ENCODE assay signal across 18 mouse cellular contexts in genomic region chr11:115746109-115746508, GRCm38 (mm10). TPM values are rescaled to one million over a fixed set of nuclear protein-coding genes. Genes with fewer than 3 reads are reported as not detected.
DNase-seq lines count a peak whose midpoint lies in the region; ATAC-seq lines count a peak whose summit lies in the region.
"Had no signal": no experiment of that assay in that cellular context is flagged by ENCODE, and none has a peak within 500 bp of the region (broad histone marks: within the 10 kb centered on the region; RNA-seq: fewer than 3 reads in every experiment).

No protein-coding gene starts in this region.

- peak; percentile 32 for DNase-seq in forebrain, embryonic 11.5 days (ENCODE audit: low spot score)
- DNase-seq in forebrain, embryonic 10.5 days (ENCODE audit: extremely low spot score, low spot score): no peak
- DNase-seq in thymus, postnatal 0 days (ENCODE audit: low spot score): peak; percentile 58
- DNase-seq in thymus, postnatal 10 days (ENCODE audit: low spot score in 2 of 2): no peak
- no peak for DNase-seq in ovary, postnatal 10 days (ENCODE audit: low spot score)
- DNase-seq in layer of hippocampus, postnatal 36 days: no peak
- DNase-seq: B cell, adult 2 months; cerebellum, adult 11-12 months; cerebellum, adult 9-10 months; cerebellum, postnatal 25 days; gastrocnemius, adult 2 months; gastrocnemius, postnatal 25 days; heart, postnatal 10 days had no signal

- H3K9ac ChIP-seq in forebrain, embryonic 11.5 days (ENCODE audit: low read length): no peak overlapping the region
- H3K9ac ChIP-seq: embryonic facial prominence, embryonic 13.5 days; hindbrain, embryonic 13.5 days had no signal

- H3K9me3 ChIP-seq in forebrain, embryonic 11.5 days (ENCODE audit: control insufficient read depth, low read length): no peaks in the 10 kb centered on the region
- no peaks in the 10 kb centered on the region for H3K9me3 ChIP-seq in forebrain, embryonic 10.5 days
- H3K9me3 ChIP-seq: embryonic facial prominence, embryonic 13.5 days; hindbrain, embryonic 13.5 days had no signal

- no peak overlapping the region for H3K27ac ChIP-seq in forebrain, embryonic 11.5 days (ENCODE audit: low read depth, low read length)
- H3K27ac ChIP-seq in forebrain, embryonic 10.5 days: no peak overlapping the region
- H3K27ac ChIP-seq: embryonic facial prominence, embryonic 13.5 days; gastrocnemius, adult 2 months; hindbrain, embryonic 13.5 days; hindbrain, postnatal 0 days had no signal

- no peak overlapping the region for H3K4me2 ChIP-seq in forebrain, embryonic 11.5 days (ENCODE audit: low read depth, low read length, severe bottlenecking)
- H3K4me2 ChIP-seq: embryonic facial prominence, embryonic 13.5 days; hindbrain, embryonic 13.5 days had no signal

- ATAC-seq in forebrain, embryonic 11.5 days (replicated peaks; ENCODE audit: low FRiP score): no peak
- ATAC-seq in activated CD4-positive, CD25-positive, alpha-beta regulatory T cell, adult 4 months: peak; percentile 87
- ATAC-seq: forebrain, embryonic 14.5 days; hindbrain, postnatal 0 days had no signal

- peaks cover 2% of the 10 kb centered on the region; the same call in 1 of the 2 replicates for H3K4me1 ChIP-seq in forebrain, embryonic 11.5 days (replicated peaks; ENCODE audit: control insufficient read depth, insufficient read depth, low read length)
- H3K4me1 ChIP-seq in forebrain, embryonic 10.5 days: peaks cover 12% of the 10 kb centered on the region
- H3K4me1 ChIP-seq: embryonic facial prominence, embryonic 13.5 days had no signal

- H3K4me3 ChIP-seq in forebrain, embryonic 11.5 days (ENCODE audit: low read depth, low read length): no peak overlapping the region
- no peak overlapping the region for H3K4me3 ChIP-seq in forebrain, embryonic 10.5 days
- H3K4me3 ChIP-seq: embryonic facial prominence, embryonic 13.5 days; gastrocnemius, adult 2 months; hindbrain, embryonic 13.5 days had no signal

- no peaks in the 10 kb centered on the region for H3K36me3 ChIP-seq in forebrain, embryonic 11.5 days (ENCODE audit: control insufficient read depth, insufficient read depth, low read length)
- no peaks in the 10 kb centered on the region for H3K36me3 ChIP-seq in forebrain, embryonic 10.5 days (replicated peaks)
- H3K36me3 ChIP-seq: embryonic facial prominence, embryonic 13.5 days; hindbrain, embryonic 13.5 days had no signal

- no peaks in the 10 kb centered on the region for H3K27me3 ChIP-seq in forebrain, embryonic 11.5 days (ENCODE audit: control insufficient read depth, insufficient read depth, low read length)
- no peaks in the 10 kb centered on the region for H3K27me3 ChIP-seq in forebrain, embryonic 10.5 days (ENCODE audit: poor library complexity, severe bottlenecking)
- H3K27me3 ChIP-seq: embryonic facial prominence, embryonic 13.5 days; hindbrain, embryonic 13.5 days had no signal

- 72% methylated on average over 1 of the region's 1 CpGs for WGBS in forebrain, embryonic 11.5 days
- 78% methylated on average over 1 of the region's 1 CpGs for WGBS in forebrain, embryonic 10.5 days

RNA-seq across cellular contexts. Expression of gene Tmem94, which starts 19.1 kb away (rescaled TPM):
- polyA plus RNA-seq in forebrain, embryonic 11.5 days (2014; fragmentation: Nextera tagmentation; extraction: Ambion mirVana): 25.9 and 28.9 TPM in 2 replicates
- 36.8 and 38.1 TPM in 2 replicates for polyA plus RNA-seq in forebrain, embryonic 10.5 days (2016; fragmentation: Nextera tagmentation; extraction: Ambion mirVana)
- 8.3 and 9.5 TPM in 2 replicates for polyA plus RNA-seq in thymus, postnatal 0 days (2015; fragmentation: Nextera tagmentation; extraction: Ambion mirVana)
- polyA plus RNA-seq in activated CD4-positive, CD25-positive, alpha-beta regulatory T cell, adult 4 months (2017; shearing (Covaris generic)): 10 to 100 TPM in 1 of 2 experiments, 1 to 10 TPM in 1; 9.2 to 14.6 TPM
- 10 to 100 TPM; 49.6 to 50.1 TPM for total RNA-seq in layer of hippocampus, postnatal 36 days (2021)

RNA-seq across cellular contexts. Expression of gene Grb2, which starts 37.7 kb away (rescaled TPM):
- polyA plus RNA-seq in forebrain, embryonic 11.5 days (2014; fragmentation: Nextera tagmentation; extraction: Ambion mirVana): 63.0 and 71.4 TPM in 2 replicates
- 74.4 and 79.6 TPM in 2 replicates for polyA plus RNA-seq in forebrain, embryonic 10.5 days (2016; fragmentation: Nextera tagmentation; extraction: Ambion mirVana)
- polyA plus RNA-seq in thymus, postnatal 0 days (2015; fragmentation: Nextera tagmentation; extraction: Ambion mirVana): 143 and 144 TPM in 2 replicates
- polyA plus RNA-seq in activated CD4-positive, CD25-positive, alpha-beta regulatory T cell, adult 4 months (2017; shearing (Covaris generic)): 10 to 100 TPM; 28.3 to 34.4 TPM
- total RNA-seq in layer of hippocampus, postnatal 36 days (2021): 100 to 1,000 TPM; 181 to 192 TPM

Comparison
In these comparisons a context has a peak if more than half of its experiments do, and no peak if none do; other contexts are left out.
1. DNase-seq: peak in forebrain, embryonic 11.5 days (single experiment) and thymus, postnatal 0 days (single experiment); none in forebrain, embryonic 10.5 days (single experiment), thymus, postnatal 10 days (0 of 2), ovary, postnatal 10 days (single experiment) and layer of hippocampus, postnatal 36 days (0 of 2).